Mouse (Mus musculus) lung, postnatal 36 days (tissue): ENCODE measurements around the gene Bcl2l1.

Experiments
- DNase-seq: peaks from one replicate; pipeline ENCODE4 v3.0.0; 2022; ENCODE audit warnings: mixed read lengths

The Bcl2l1 gene

GRCm38 (mm10) chr2:152734984-152735383, 96.5 kb downstream of the Bcl2l1 start:
- DNase-seq: peak; percentile 98

- no peak for DNase-seq
Observed at GRCm38 (mm10) chr2:152734501-152734900, 97.0 kb downstream of the Bcl2l1 start.

GRCm38 (mm10) chr2:152733201-152733600, 98.3 kb downstream of the Bcl2l1 start:
- DNase-seq: no peak
